Mouse (Mus musculus) cortical plate, adult 2 months (tissue): ENCODE results near the gene Pdzd7.

ENCODE experiments used
- CTCF ChIP-seq: fragments of 200-500 bp; IDR thresholded peaks from 2 replicates; pipeline ENCODE4 v1.5.1; 2011; ENCODE audit warnings: mild to moderate bottlenecking, control low read depth, low read length; ENCODE audit not compliant: insufficient read depth; ENCODE audit errors: extremely low read depth
- POLR2A ChIP-seq: fragments of 200-500 bp; IDR thresholded peaks from 2 replicates; pipeline ENCODE4 v1.6.1; 2011; ENCODE audit warnings: mild to moderate bottlenecking, low read length, control low read depth; ENCODE audit not compliant: insufficient read depth; ENCODE audit errors: extremely low read depth

- TF ChIP-seq CTCF (peak; percentile 91), POLR2A (no peak)
Observed at GRCm38 (mm10) chr19:45081279-45081678, 35.8 kb upstream of the Pdzd7 start.
